Mouse (Mus musculus): ENCODE results near the gene Cdca3. TPM values are rescaled to one million over a fixed set of nuclear protein-coding genes. Genes with fewer than 3 reads are reported as not detected.
"Not testable (repeated sequence)": the region's sequence is repeated elsewhere in the genome, so short reads cannot be mapped to it uniquely, and the experiment has no call there.

Gene Cdca3
- 1 to 10 TPM; 1.5 to 1.8 TPM for total RNA-seq (2021)

GRCm38 (mm10) chr6:124828868-124829798, at the start of gene Cdca3, which contains the start of gene Usp5:
TSS of gene Cdca3 (plus strand) at chr6:124829547.
TSS of gene Usp5 (minus strand) at chr6:124829484.
- peak; percentile 99 for DNase-seq (ENCODE audit: low spot score in 2 of 2)
- intact Hi-C loops (cut with DNase I), result no loop called here

DNA sequence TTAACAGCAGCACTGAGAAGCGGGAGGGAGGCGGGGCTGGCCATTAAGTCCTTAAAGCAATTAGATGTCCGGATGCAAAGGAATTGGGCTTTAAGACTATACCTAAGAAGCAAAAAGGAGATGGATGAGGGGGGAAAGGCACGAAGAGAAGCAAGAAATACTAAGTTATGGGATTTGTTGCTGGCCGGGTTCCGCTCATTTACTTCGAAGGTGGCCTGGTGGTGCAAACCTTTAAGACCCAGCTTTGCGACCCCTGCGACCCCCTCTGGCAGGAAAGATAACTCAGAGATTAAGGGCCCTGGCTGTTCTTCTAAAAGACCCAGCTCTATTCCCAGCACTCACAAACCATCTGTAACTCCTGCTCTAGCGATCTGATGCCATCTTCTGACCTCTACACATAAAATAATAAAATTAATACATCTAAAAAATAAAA, 49.3 kb upstream of the Cdca3 start:
- DNase-seq (ENCODE audit: low spot score in 2 of 2), result no peak
- intact Hi-C loops (cut with DNase I), result no loop called here

GRCm38 (mm10) chr6:124780917-124781316, 48.4 kb upstream of the Cdca3 start:
- DNase-seq (ENCODE audit: low spot score in 2 of 2), result no peak
- intact Hi-C loops (cut with DNase I), result no loop called here

- no peak for DNase-seq (ENCODE audit: low spot score in 2 of 2)
- intact Hi-C loops (cut with DNase I), result no loop called here
These were observed 46.9 kb upstream of the Cdca3 start for GRCm38 (mm10) chr6:124782436-124782835.

GRCm38 (mm10) chr6:124786756-124787420, 42.5 kb upstream of the Cdca3 start:
- no peak for DNase-seq (ENCODE audit: low spot score in 2 of 2)
- intact Hi-C loops (cut with DNase I), result no loop called here

- DNase-seq (ENCODE audit: low spot score in 2 of 2), result no peak
- intact Hi-C loops (cut with DNase I), result no loop called here
These were observed 41.6 kb upstream of the Cdca3 start for GRCm38 (mm10) chr6:124787722-124788121.

DNA sequence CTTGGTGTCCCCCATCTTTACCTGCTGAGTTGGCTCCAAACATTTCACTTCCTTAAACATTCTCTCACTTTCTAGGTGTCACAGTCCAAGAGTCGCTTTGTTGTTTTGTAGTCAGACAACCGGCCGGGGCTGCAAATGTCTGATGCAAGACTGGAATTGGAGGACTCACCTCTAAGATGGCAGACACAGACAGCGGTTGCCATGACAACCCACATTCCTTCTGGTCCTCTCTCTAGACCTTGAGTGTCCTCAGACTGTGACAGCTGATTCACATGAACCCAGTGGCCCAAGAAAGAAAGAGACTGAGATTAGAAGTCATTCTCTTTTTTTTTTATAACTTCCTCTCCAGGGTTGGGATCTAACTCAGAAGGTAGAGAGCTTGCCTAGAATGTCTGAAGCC, 39.8 kb upstream of the Cdca3 start:
- intact Hi-C loops (cut with DNase I), result no loop called here
- no peak for DNase-seq (ENCODE audit: low spot score in 2 of 2)

- intact Hi-C loops (cut with DNase I), result no loop called here
These were observed 39.2 kb upstream of the Cdca3 start for GRCm38 (mm10) chr6:124790121-124790520.

DNA sequence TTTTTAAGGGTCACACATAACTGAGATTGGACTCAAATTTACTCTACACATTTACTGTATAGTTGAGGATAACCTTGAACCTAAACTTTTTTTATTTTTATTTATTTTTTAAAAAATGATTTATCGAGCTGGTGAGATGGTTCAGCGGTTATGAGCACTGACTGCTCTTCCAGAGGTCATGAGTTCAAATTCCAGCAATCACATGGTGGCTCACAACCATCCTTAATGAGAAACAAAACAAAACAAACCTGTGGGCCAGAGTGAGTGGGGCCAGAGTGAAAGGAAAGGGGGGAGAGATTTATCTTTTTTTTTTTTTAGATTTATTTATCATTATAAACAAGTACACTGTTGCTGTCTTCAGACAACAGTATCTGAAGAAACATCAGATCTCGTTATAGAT, 37.4 kb upstream of the Cdca3 start:
- intact Hi-C loops (cut with DNase I), result no loop called here

More at GRCm38 (mm10) chr6:124790121-124790520, 39.2 kb upstream of the Cdca3 start:
- DNase-seq (ENCODE audit: low spot score in 2 of 2), result no peak

GRCm38 (mm10) chr6:124795781-124796180, 33.6 kb upstream of the Cdca3 start:
- no peak for DNase-seq (ENCODE audit: low spot score in 2 of 2)
- intact Hi-C loops (cut with DNase I), result no loop called here

More for the DNA sequence above, 37.4 kb upstream of the Cdca3 start:
- DNase-seq (ENCODE audit: low spot score in 2 of 2), result no peak

DNA sequence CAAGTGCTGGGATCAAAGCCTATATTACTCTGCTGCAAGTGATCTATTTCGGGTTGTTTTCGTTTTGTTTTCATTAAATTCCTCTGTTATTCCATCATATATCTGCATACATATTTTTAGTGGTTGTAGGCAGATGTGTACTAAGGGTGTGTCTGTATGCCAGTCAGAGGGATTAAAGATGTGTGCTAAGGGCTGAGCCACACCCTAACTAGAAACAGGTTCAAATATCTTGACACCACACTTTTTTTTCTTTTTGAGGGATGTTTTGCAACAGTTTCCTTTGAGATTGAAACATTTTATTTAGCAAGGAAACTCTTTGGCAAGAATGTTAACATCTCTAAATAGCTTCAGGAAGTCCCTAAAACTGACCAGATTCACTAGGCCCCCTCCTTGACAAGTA, 33.1 kb upstream of the Cdca3 start:
- no peak for DNase-seq (ENCODE audit: low spot score in 2 of 2)
- intact Hi-C loops (cut with DNase I), result no loop called here

GRCm38 (mm10) chr6:124802400-124802799, 26.9 kb upstream of the Cdca3 start:
- intact Hi-C loops (cut with DNase I), result not testable (repeated sequence)

DNA sequence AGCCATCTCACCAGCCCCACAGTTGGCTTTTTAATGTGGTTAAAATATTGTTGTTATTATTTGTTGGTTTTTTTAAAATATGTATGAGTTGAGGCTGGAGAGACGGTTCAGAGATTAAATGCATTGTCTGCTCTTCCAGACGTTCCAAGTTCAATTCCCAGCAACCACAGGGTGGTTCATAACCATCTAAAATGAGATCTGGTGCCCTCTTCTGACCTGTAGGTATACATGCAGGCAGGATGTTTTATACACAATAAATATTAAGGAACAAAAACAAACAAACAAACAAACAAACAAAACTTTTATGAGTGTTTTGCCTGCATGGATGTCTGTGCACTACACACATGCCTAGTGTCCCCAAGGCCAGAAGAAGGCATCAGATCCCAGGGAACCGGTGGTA, 26.3 kb upstream of the Cdca3 start:
- no peak for DNase-seq (ENCODE audit: low spot score in 2 of 2)
- intact Hi-C loops (cut with DNase I), result no loop called here

More at GRCm38 (mm10) chr6:124802400-124802799, 26.9 kb upstream of the Cdca3 start:
- not testable (repeated sequence) for DNase-seq (ENCODE audit: low spot score in 2 of 2)

- intact Hi-C loops (cut with DNase I), result loop anchor here (2.0 kb wide), 1 partner anchor 35 kb away; the partner anchor contains the start of gene Eno2
- DNase-seq (ENCODE audit: low spot score in 2 of 2), result not testable (repeated sequence)
These were observed 25.7 kb upstream of the Cdca3 start for GRCm38 (mm10) chr6:124803691-124804090.

DNA sequence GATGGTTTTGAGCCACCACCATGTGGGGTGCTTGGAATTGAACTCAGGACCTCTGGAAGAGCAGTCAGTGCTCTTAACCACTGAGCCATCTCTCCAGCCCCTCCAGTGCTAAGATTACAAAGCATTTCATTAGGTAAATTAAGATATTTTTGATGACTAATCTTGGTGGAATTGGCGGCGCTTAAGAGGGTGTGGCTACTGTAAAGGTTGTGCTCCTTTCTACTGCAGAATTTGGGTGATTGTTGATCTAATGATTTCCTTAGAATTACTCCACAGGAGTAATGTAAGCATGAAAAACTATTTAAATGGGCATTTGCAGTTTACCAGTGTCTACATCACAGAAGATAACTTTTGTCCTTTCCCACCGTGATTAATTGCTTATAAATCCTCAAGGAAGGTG, 25.0 kb upstream of the Cdca3 start:
- no peak for DNase-seq (ENCODE audit: low spot score in 2 of 2)
- intact Hi-C loops (cut with DNase I), result loop anchor here (2.0 kb wide), 1 partner anchor 36 kb away; the partner anchor contains the start of gene Eno2

- intact Hi-C loops (cut with DNase I), result loop anchor here (2.0 kb wide), 1 partner anchor 37 kb away; the partner anchor contains the start of gene Eno2
- DNase-seq (ENCODE audit: low spot score in 2 of 2), result peak; percentile 94 to 95
These were observed 23.7 kb upstream of the Cdca3 start for GRCm38 (mm10) chr6:124805341-124806321.

GRCm38 (mm10) chr6:124806446-124807140, 22.8 kb upstream of the Cdca3 start:
- no peak for DNase-seq (ENCODE audit: low spot score in 2 of 2)
- intact Hi-C loops (cut with DNase I), result no loop called here

DNA sequence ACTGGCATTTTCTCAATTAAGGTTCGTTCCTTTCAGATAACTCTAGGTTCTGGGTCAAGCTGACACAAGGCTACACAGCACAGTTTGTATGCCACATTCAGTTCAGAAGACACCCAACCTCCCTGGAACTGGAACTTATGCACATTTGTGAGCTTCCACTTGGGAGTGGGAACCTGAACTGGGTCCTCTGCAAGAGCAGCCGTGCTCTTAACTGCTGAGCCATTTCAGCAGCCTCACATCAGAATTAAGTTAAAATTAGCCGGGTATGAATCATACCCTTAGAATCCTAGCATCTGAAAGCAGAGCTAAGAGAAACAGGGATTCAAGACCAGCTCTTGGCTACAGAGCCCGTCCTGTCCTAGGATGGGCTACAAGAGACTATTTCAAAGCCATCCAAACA, 22.0 kb upstream of the Cdca3 start:
- no peak for DNase-seq (ENCODE audit: low spot score in 2 of 2)
- intact Hi-C loops (cut with DNase I), result no loop called here

- intact Hi-C loops (cut with DNase I), result no loop called here
- DNase-seq (ENCODE audit: low spot score in 2 of 2), result no peak
These were observed 21.4 kb upstream of the Cdca3 start for GRCm38 (mm10) chr6:124807986-124808357.
